Mouse (Mus musculus) bone marrow, adult 2 months (tissue): ENCODE measurements around the gene Gm9803. TPM values are rescaled to one million over a fixed set of nuclear protein-coding genes. Genes with fewer than 3 reads are reported as not detected.

Experiments used
- H3K27ac ChIP-seq: fragments of 200-500 bp; 2 replicates; pipeline ENCODE4 v1.5.1; 2012; ENCODE audit warnings: low read depth, mild to moderate bottlenecking, control low read depth, inconsistent platforms, low read length; ENCODE audit not compliant: control insufficient read depth, poor library complexity, insufficient read depth
- H3K4me1 ChIP-seq: fragments of 200-500 bp; 2 replicates; pipeline ENCODE4 v1.6.1; 2011; ENCODE audit warnings: low read length; ENCODE audit not compliant: control insufficient read depth, insufficient read depth
- H3K4me3 ChIP-seq: fragments of 200-500 bp; replicated peaks from 2 replicates; pipeline ENCODE3; 2011; ENCODE audit warnings: mild to moderate bottlenecking, low read depth, low read length, control low read depth; ENCODE audit not compliant: control insufficient read depth
- CTCF ChIP-seq: fragments of 200-500 bp; IDR thresholded peaks from 2 replicates; pipeline ENCODE4 v1.5.1; 2011; ENCODE audit warnings: low read length, control low read depth; ENCODE audit not compliant: control insufficient read depth, insufficient read depth
- POLR2A ChIP-seq: fragments of 200-500 bp; IDR thresholded peaks from 2 replicates; pipeline ENCODE4 v1.6.1; 2011; ENCODE audit warnings: low read depth, mild to moderate bottlenecking, control low read depth, low read length, borderline replicate concordance; ENCODE audit not compliant: control insufficient read depth
- whole genome bisulfite sequencing: fragments of 180-500 bp; shearing (Covaris S2); methylation state at CpG from one replicate; pipeline ENCODE4 v1.1.7; 2018; 5-methylcytosine and 5-hydroxymethylcytosine counted together
- polyA plus RNA-seq: library from polyadenylated mRNA; stranded (reverse); fragments of >200 nt; gene quantifications from 2 replicates; pipeline ENCODE4 v1.2.4, GENCODE M21; 2011; ENCODE audit warnings: low replicate concordance; ENCODE audit not compliant: missing spikeins, insufficient read depth, insufficient read length

The Gm9803 gene
- polyA plus RNA-seq, 1 experiment, result 110 TPM

- Histone ChIP-seq H3K4me1 (no peaks in the 10 kb centered on the region; the same call in 1 of the 2 replicates), H3K27ac (no peak overlapping the region), H3K4me3 (no peak overlapping the region)
- TF ChIP-seq CTCF (no peak), POLR2A (no peak)
- WGBS, result 76% methylated on average over 4 of the region's 4 CpGs
These were observed 42.7 kb upstream of the Gm9803 start for GRCm38 (mm10) chr10:43481179-43481578.

GRCm38 (mm10) chr10:43482021-43482420 is 41.9 kb upstream of the Gm9803 start:
- 88% methylated on average over 5 of the region's 5 CpGs for WGBS
- Histone ChIP-seq H3K4me1 (no peaks in the 10 kb centered on the region; the same call in 1 of the 2 replicates), H3K27ac (no peak overlapping the region), H3K4me3 (no peak overlapping the region)
- no peak for TF ChIP-seq CTCF
- no peak for TF ChIP-seq POLR2A

GRCm38 (mm10) chr10:43483426-43483995 is 40.4 kb upstream of the Gm9803 start:
- H3K4me1 ChIP-seq, result no peaks in the 10 kb centered on the region; the same call in 1 of the 2 replicates
- no peak for TF ChIP-seq CTCF
- no peak for TF ChIP-seq POLR2A
- H3K27ac ChIP-seq, result no peak overlapping the region
- 78% methylated on average over 9 of the region's 9 CpGs for WGBS
- no peak overlapping the region for H3K4me3 ChIP-seq

- no peaks in the 10 kb centered on the region; the same call in 1 of the 2 replicates for H3K4me1 ChIP-seq
These were observed 38.1 kb upstream of the Gm9803 start for GRCm38 (mm10) chr10:43485751-43486268.

GRCm38 (mm10) chr10:43487441-43488010 is 36.4 kb upstream of the Gm9803 start:
- Histone ChIP-seq H3K4me1 (no peaks in the 10 kb centered on the region; the same call in 1 of the 2 replicates), H3K4me3 (no peak overlapping the region), H3K27ac (no peak overlapping the region)
- no peak for TF ChIP-seq CTCF
- no peak for TF ChIP-seq POLR2A
- 91% methylated on average over 3 of the region's 3 CpGs for WGBS

More at GRCm38 (mm10) chr10:43485751-43486268, 38.1 kb upstream of the Gm9803 start:
- Histone ChIP-seq H3K4me3 (no peak overlapping the region), H3K27ac (no peak overlapping the region)
- WGBS, result 46% methylated on average over 6 of the region's 6 CpGs
- TF ChIP-seq CTCF, result no peak
- no peak for TF ChIP-seq POLR2A

- H3K27ac ChIP-seq, result no peak overlapping the region
- no peak overlapping the region for H3K4me3 ChIP-seq
- 77% methylated on average over 4 of the region's 4 CpGs for WGBS
- TF ChIP-seq POLR2A (no peak), CTCF (no peak)
- no peaks in the 10 kb centered on the region; the same call in 1 of the 2 replicates for H3K4me1 ChIP-seq
These were observed 35.6 kb upstream of the Gm9803 start for GRCm38 (mm10) chr10:43488258-43488657.

GRCm38 (mm10) chr10:43489139-43489538 is 34.7 kb upstream of the Gm9803 start:
- TF ChIP-seq CTCF (no peak), POLR2A (no peak)
- Histone ChIP-seq H3K4me1 (no peaks in the 10 kb centered on the region; the same call in 1 of the 2 replicates), H3K27ac (no peak overlapping the region), H3K4me3 (no peak overlapping the region)
- WGBS, result 84% methylated on average over 7 of the region's 7 CpGs

- 43% methylated on average over 6 of the region's 6 CpGs for WGBS
- Histone ChIP-seq H3K27ac (no peak overlapping the region), H3K4me3 (no peak overlapping the region), H3K4me1 (no peaks in the 10 kb centered on the region; the same call in 1 of the 2 replicates)
- TF ChIP-seq POLR2A (no peak), CTCF (no peak)
These were observed 34.3 kb upstream of the Gm9803 start for GRCm38 (mm10) chr10:43489550-43489949.

- H3K4me3 ChIP-seq, result no peak overlapping the region
- H3K4me1 ChIP-seq, result no peaks in the 10 kb centered on the region; the same call in 1 of the 2 replicates
- no peak for TF ChIP-seq CTCF
- no peak for TF ChIP-seq POLR2A
- no peak overlapping the region for H3K27ac ChIP-seq
- 76% methylated on average over 8 of the region's 8 CpGs for WGBS
These were observed 33.9 kb upstream of the Gm9803 start for GRCm38 (mm10) chr10:43490034-43490433.
